Mouse (Mus musculus): Measurements from ENCODE around the gene Mdh1b. TPM values are rescaled to one million over a fixed set of nuclear protein-coding genes. Genes with fewer than 3 reads are reported as not detected.
A peak's percentile ranks its signal among the peaks of the same experiment; 100 is the strongest.

The Mdh1b gene
- total and polyA plus RNA-seq, 2 experiments from 2014 or later, result 0.80 TPM; not detected in 1

GRCm38 (mm10) chr1:63708876-63709275 lies 21.2 kb downstream of the Mdh1b start:
- no peak for TF ChIP-seq CTCF (IDR thresholded peaks at IDR 0.05)
- WGBS, result 75% methylated on average over 3 of the region's 3 CpGs
- H3K9ac ChIP-seq (replicated peaks; ENCODE audit: low read length, poor library complexity, severe bottlenecking), result no peak overlapping the region
- H3K27me3 ChIP-seq (ENCODE audit: insufficient read depth, low read length), result no peaks in the 10 kb centered on the region
- no peak overlapping the region for H3K4me2 ChIP-seq (ENCODE audit: low read depth, low read length, poor library complexity, severe bottlenecking)
- DNase-seq (ENCODE audit: low spot score) (no peak), ATAC-seq (ENCODE audit: low FRiP score) (no peak)
- no peaks in the 10 kb centered on the region for H3K4me1 ChIP-seq (ENCODE audit: insufficient read depth, low read length)
- H3K36me3 ChIP-seq (ENCODE audit: insufficient read depth, low read length), result no peaks in the 10 kb centered on the region
- no peak overlapping the region for H3K4me3 ChIP-seq (ENCODE audit: low read depth, low read length)
- no peak overlapping the region for H3K27ac ChIP-seq (ENCODE audit: low read depth, low read length)
- H3K9me3 ChIP-seq (ENCODE audit: low read length), result no peaks in the 10 kb centered on the region

- Histone ChIP-seq H3K36me3 (ENCODE audit: insufficient read depth, low read length) (no peaks in the 10 kb centered on the region), H3K4me2 (ENCODE audit: low read depth, low read length, poor library complexity, severe bottlenecking) (no peak overlapping the region), H3K27ac (ENCODE audit: low read depth, low read length) (no peak overlapping the region), H3K4me1 (ENCODE audit: insufficient read depth, low read length) (no peaks in the 10 kb centered on the region), H3K4me3 (ENCODE audit: low read depth, low read length) (no peak overlapping the region), H3K27me3 (ENCODE audit: insufficient read depth, low read length) (no peaks in the 10 kb centered on the region), H3K9me3 (ENCODE audit: low read length) (no peaks in the 10 kb centered on the region), H3K9ac (replicated peaks; ENCODE audit: low read length, poor library complexity, severe bottlenecking) (no peak overlapping the region)
- no peak for TF ChIP-seq CTCF (IDR thresholded peaks at IDR 0.05)
- ATAC-seq (ENCODE audit: low FRiP score) (no peak), DNase-seq (ENCODE audit: low spot score) (no peak)
- 52% methylated on average over 5 of the region's 5 CpGs for WGBS
Measured at GRCm38 (mm10) chr1:63705733-63706132, 24.4 kb downstream of the Mdh1b start.

- WGBS, result 72% methylated on average over 3 of the region's 3 CpGs
Measured at GRCm38 (mm10) chr1:63696861-63697260, 33.3 kb downstream of the Mdh1b start.

GRCm38 (mm10) chr1:63686827-63687226 lies 43.3 kb downstream of the Mdh1b start, which contains the start of gene Dytn:
Gene Dytn, minus strand, starts transcription at chr1:63686927.
- DNase-seq (ENCODE audit: low spot score) (no peak), ATAC-seq (ENCODE audit: low FRiP score) (no peak)
- Histone ChIP-seq H3K9ac (replicated peaks; ENCODE audit: low read length, poor library complexity, severe bottlenecking) (no peak within 1 kb of the TSS), H3K4me1 (ENCODE audit: insufficient read depth, low read length) (no peaks in the 10 kb centered on the region), H3K9me3 (ENCODE audit: low read length) (no peaks in the 10 kb centered on the region), H3K4me3 (ENCODE audit: low read depth, low read length) (no peak within 1 kb of the TSS), H3K36me3 (ENCODE audit: insufficient read depth, low read length) (no peaks in the 10 kb centered on the region), H3K27me3 (ENCODE audit: insufficient read depth, low read length) (no peaks in the 10 kb centered on the region), H3K27ac (ENCODE audit: low read depth, low read length) (no peak within 1 kb of the TSS), H3K4me2 (ENCODE audit: low read depth, low read length, poor library complexity, severe bottlenecking) (no peak within 1 kb of the TSS)
- WGBS, result 88% methylated on average over 4 of the region's 4 CpGs
- TF ChIP-seq CTCF (IDR thresholded peaks at IDR 0.05), result no peak

More at GRCm38 (mm10) chr1:63696861-63697260, 33.3 kb downstream of the Mdh1b start:
- DNase-seq (ENCODE audit: low spot score) (peak; percentile 41), ATAC-seq (ENCODE audit: low FRiP score) (no peak)
- Histone ChIP-seq H3K27me3 (ENCODE audit: insufficient read depth, low read length) (no peaks in the 10 kb centered on the region), H3K4me2 (ENCODE audit: low read depth, low read length, poor library complexity, severe bottlenecking) (no peak overlapping the region), H3K9ac (replicated peaks; ENCODE audit: low read length, poor library complexity, severe bottlenecking) (no peak overlapping the region), H3K36me3 (ENCODE audit: insufficient read depth, low read length) (no peaks in the 10 kb centered on the region), H3K9me3 (ENCODE audit: low read length) (no peaks in the 10 kb centered on the region), H3K4me3 (ENCODE audit: low read depth, low read length) (no peak overlapping the region), H3K27ac (ENCODE audit: low read depth, low read length) (no peak overlapping the region), H3K4me1 (ENCODE audit: insufficient read depth, low read length) (no peaks in the 10 kb centered on the region)
- no peak for TF ChIP-seq CTCF (IDR thresholded peaks at IDR 0.05)

- Histone ChIP-seq H3K4me3 (ENCODE audit: low read depth, low read length) (no peak overlapping the region), H3K4me1 (ENCODE audit: insufficient read depth, low read length) (no peaks in the 10 kb centered on the region), H3K36me3 (ENCODE audit: insufficient read depth, low read length) (no peaks in the 10 kb centered on the region), H3K4me2 (ENCODE audit: low read depth, low read length, poor library complexity, severe bottlenecking) (no peak overlapping the region), H3K27me3 (ENCODE audit: insufficient read depth, low read length) (no peaks in the 10 kb centered on the region), H3K9me3 (ENCODE audit: low read length) (no peaks in the 10 kb centered on the region), H3K27ac (ENCODE audit: low read depth, low read length) (no peak overlapping the region), H3K9ac (replicated peaks; ENCODE audit: low read length, poor library complexity, severe bottlenecking) (no peak overlapping the region)
- no peak for DNase-seq (ENCODE audit: low spot score)
- 86% methylated on average over 3 of the region's 3 CpGs for WGBS
- no peak for TF ChIP-seq CTCF (IDR thresholded peaks at IDR 0.05)
- no peak for ATAC-seq (ENCODE audit: low FRiP score)
Measured at GRCm38 (mm10) chr1:63675975-63676374, 54.1 kb downstream of the Mdh1b start.

- H3K4me2 ChIP-seq (ENCODE audit: low read depth, low read length, poor library complexity, severe bottlenecking), result peak overlapping the region; percentile 45
- ATAC-seq (ENCODE audit: low FRiP score), result peak; percentile 92
- peak overlapping the region; percentile 76 for H3K27ac ChIP-seq (ENCODE audit: low read depth, low read length)
- peak; percentile 95 for DNase-seq (ENCODE audit: low spot score)
- 0% methylated on average over 3 of the region's 3 CpGs for WGBS
- H3K36me3 ChIP-seq (ENCODE audit: insufficient read depth, low read length), result no peaks in the 10 kb centered on the region
- no peaks in the 10 kb centered on the region for H3K9me3 ChIP-seq (ENCODE audit: low read length)
- H3K9ac ChIP-seq (replicated peaks; ENCODE audit: low read length, poor library complexity, severe bottlenecking), result peak overlapping the region; percentile 26
- no peaks in the 10 kb centered on the region for H3K27me3 ChIP-seq (ENCODE audit: insufficient read depth, low read length)
- TF ChIP-seq CTCF (IDR thresholded peaks at IDR 0.05), result peak; percentile 82
- H3K4me1 ChIP-seq (ENCODE audit: insufficient read depth, low read length), result peaks cover 10% of the 10 kb centered on the region; the same call in 1 of the 2 replicates
- H3K4me3 ChIP-seq (ENCODE audit: low read depth, low read length), result peak overlapping the region; percentile 19; the same call in 1 of the 2 replicates
Measured at GRCm38 (mm10) chr1:63668852-63669160, 61.3 kb downstream of the Mdh1b start.

Data from midbrain, postnatal 0 days (tissue).